Mouse (Mus musculus): ENCODE measurements at regions not wholly inside any gene's neighbourhood (a gene's known extent, or its start where the extent isn't known, plus 50 kb on each side); places are given as distances from the start of the nearest gene placed in this dataset.

GRCm38 (mm10) chr5:139598715-139599114 is 55.4 kb downstream of the Uncx start:
- DNase-seq (ENCODE audit: low read depth, low spot score): no peak

- DNase-seq (ENCODE audit: low read depth, low spot score): no peak
These were observed 56.1 kb downstream of the Uncx start for GRCm38 (mm10) chr5:139599191-139599937.

- DNase-seq (ENCODE audit: low read depth, low spot score): no peak
These were observed 56.9 kb downstream of the Uncx start for GRCm38 (mm10) chr5:139600213-139600612.

- DNase-seq (ENCODE audit: low read depth, low spot score): no peak
These were observed 59.6 kb downstream of the Uncx start for GRCm38 (mm10) chr5:139602860-139603259.

GRCm38 (mm10) chr5:139603535-139603934 is 60.2 kb downstream of the Uncx start:
- no peak for DNase-seq (ENCODE audit: low read depth, low spot score)

- no peak for DNase-seq (ENCODE audit: low read depth, low spot score)
These were observed 61.0 kb downstream of the Uncx start for GRCm38 (mm10) chr5:139604327-139604726.

GRCm38 (mm10) chr5:139610610-139611520 is 67.6 kb downstream of the Uncx start:
- DNase-seq (ENCODE audit: low read depth, low spot score): no peak

- DNase-seq (ENCODE audit: low read depth, low spot score): no peak
These were observed 68.9 kb downstream of the Uncx start for GRCm38 (mm10) chr5:139612224-139612623.

- no peak for DNase-seq (ENCODE audit: low read depth, low spot score)
These were observed 69.4 kb downstream of the Uncx start for GRCm38 (mm10) chr5:139612676-139613075.

GRCm38 (mm10) chr5:139613601-139614000 is 70.3 kb downstream of the Uncx start:
- no peak for DNase-seq (ENCODE audit: low read depth, low spot score)

- DNase-seq (ENCODE audit: low read depth, low spot score): no peak
These were observed 76.2 kb downstream of the Uncx start for GRCm38 (mm10) chr5:139619301-139620161.

GRCm38 (mm10) chr5:139625871-139626460 is 82.7 kb downstream of the Uncx start:
- peak; percentile 2 for DNase-seq (ENCODE audit: low read depth, low spot score)

GRCm38 (mm10) chr5:139627552-139627951 is 84.3 kb downstream of the Uncx start:
- no peak for DNase-seq (ENCODE audit: low read depth, low spot score)

GRCm38 (mm10) chr5:139637028-139637427 is 93.7 kb downstream of the Uncx start:
- DNase-seq (ENCODE audit: low read depth, low spot score): no peak

GRCm38 (mm10) chr5:139640652-139641612 is 95.2 kb downstream of the Micall2 start:
- no peak for DNase-seq (ENCODE audit: low read depth, low spot score)

GRCm38 (mm10) chr5:139644816-139645215 is 91.3 kb downstream of the Micall2 start:
- DNase-seq (ENCODE audit: low read depth, low spot score): no peak

GRCm38 (mm10) chr5:139651041-139651440 is 85.1 kb downstream of the Micall2 start:
- no peak for DNase-seq (ENCODE audit: low read depth, low spot score)

Measured in telencephalon, adult 2 months (tissue).